Mouse (Mus musculus): ENCODE results near the gene Emc6. TPM values are rescaled to one million over a fixed set of nuclear protein-coding genes. Genes with fewer than 3 reads are reported as not detected.
A peak's percentile ranks its signal among the peaks of the same experiment; 100 is the strongest.

The Emc6 gene
- polyA plus RNA-seq, 1 experiment from 2014 or later = 126 TPM

DNA sequence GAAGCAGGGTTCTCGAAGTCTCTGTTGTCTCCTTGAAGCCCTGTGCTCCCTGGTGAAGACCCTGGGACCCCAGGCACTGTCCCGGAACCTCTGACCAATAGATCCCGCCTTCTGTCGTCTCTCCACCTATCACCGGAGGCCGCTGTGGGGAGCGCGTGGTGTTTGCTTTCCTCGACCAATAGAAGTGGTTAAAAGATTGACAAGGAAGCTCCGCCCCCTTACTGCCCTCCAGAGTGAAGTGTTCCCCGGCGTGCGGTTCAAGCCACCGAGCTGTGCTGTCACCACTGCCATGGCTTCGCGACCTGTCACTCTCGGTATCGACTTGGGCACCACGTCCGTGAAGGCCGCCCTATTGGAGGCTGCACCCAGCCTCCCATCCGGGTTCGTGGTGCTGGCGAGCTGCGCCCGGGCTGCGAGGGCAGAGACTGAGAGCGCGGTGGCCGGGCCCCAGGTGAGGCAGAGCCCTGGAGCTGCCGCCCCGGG lies 22.4 kb upstream of the Emc6 start, which contains the start of gene Shpk:
Shpk (plus strand) TSS at position 231 of the 483 bp plus-strand sequence.
- DNase-seq (ENCODE audit: low spot score) = peak; percentile 98
- no peaks in the 10 kb centered on the region for H3K9me3 ChIP-seq
- no peaks in the 10 kb centered on the region for H3K27me3 ChIP-seq (ENCODE audit: insufficient read depth, poor library complexity, severe bottlenecking)
- H3K4me1 ChIP-seq = peaks cover 12% of the 10 kb centered on the region; the same call in 1 of the 2 replicates
- H3K27ac ChIP-seq = peak within 1 kb of the TSS; percentile 87
- H3K4me3 ChIP-seq = peak within 1 kb of the TSS; percentile 87
- 0 out of 2 replicates have a peak, but pooled peaks cover 6% of the 10 kb centered on the region for H3K36me3 ChIP-seq
- WGBS = under 1% methylated on average over 32 of the region's 32 CpGs

DNA sequence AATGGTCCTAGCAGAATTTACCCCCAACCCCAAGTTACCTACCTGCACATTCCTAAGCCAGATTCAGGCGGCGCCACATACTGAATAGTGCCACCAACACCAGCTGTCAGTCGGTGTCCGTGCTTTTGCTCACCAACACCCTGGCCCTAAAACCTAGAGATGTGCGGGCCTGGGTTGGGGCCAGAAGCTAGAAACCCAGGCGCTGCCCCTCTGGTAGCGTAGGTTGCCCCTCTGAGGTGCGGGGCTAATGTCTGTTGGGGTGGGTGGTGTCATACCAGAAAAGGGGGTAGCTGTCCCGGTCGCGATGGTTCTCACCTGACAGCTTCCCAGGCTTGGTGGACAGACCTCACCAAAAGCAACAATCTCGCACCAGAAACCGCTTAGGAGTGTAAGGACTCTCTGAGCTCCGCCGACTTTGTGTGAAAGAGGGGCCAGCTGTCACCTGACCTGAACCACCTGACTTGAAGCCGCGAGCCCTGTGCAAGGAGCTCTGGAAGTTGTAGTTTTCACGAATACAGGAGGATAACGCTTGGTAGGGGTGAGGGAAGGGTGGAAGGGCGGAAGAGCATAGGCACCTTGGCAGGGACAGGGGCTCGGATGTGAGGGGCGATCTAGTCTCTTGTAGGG lies 21.9 kb upstream of the Emc6 start, which contains the start of gene Ctns:
Ctns (minus strand) TSS at position 440 of the 627 bp plus-strand sequence.
- H3K4me1 ChIP-seq = peaks cover 12% of the 10 kb centered on the region; the same call in 1 of the 2 replicates
- 2% methylated on average over 22 of the region's 22 CpGs for WGBS
- H3K27me3 ChIP-seq (ENCODE audit: insufficient read depth, poor library complexity, severe bottlenecking) = no peaks in the 10 kb centered on the region
- peak within 1 kb of the TSS; percentile 87 for H3K27ac ChIP-seq
- H3K4me3 ChIP-seq = peak within 1 kb of the TSS; percentile 87
- peak; percentile 97 for DNase-seq (ENCODE audit: low spot score)
- H3K36me3 ChIP-seq = 0 out of 2 replicates have a peak, but pooled peaks cover 7% of the 10 kb centered on the region
- H3K9me3 ChIP-seq = no peaks in the 10 kb centered on the region

DNA sequence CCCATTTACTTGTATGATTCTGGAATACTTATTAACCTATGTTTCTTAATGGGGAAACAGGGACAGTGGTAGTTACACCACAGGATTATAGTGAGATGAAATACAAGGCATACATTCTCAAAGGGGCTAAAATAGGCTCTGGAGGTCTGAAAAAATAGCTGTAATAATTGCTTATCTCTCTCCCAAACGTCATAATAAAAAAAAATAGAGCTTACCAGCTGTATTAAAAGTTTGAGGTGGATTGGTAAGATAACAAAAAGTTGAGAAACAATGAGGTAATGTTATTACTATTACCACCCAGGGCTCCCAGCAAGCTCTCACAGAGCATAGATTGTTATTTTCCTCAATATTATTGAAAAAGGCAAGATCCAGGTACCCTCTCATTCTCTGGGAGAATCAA lies 21.4 kb upstream of the Emc6 start:
- Histone ChIP-seq H3K27me3 (ENCODE audit: insufficient read depth, poor library complexity, severe bottlenecking) (no peaks in the 10 kb centered on the region), H3K4me3 (peak overlapping the region; percentile 87), H3K36me3 (0 out of 2 replicates have a peak, but pooled peaks cover 7% of the 10 kb centered on the region), H3K9me3 (no peaks in the 10 kb centered on the region), H3K27ac (peak overlapping the region; percentile 87), H3K4me1 (peaks cover 12% of the 10 kb centered on the region; the same call in 1 of the 2 replicates)
- WGBS = 7% methylated on average over 1 of the region's 1 CpGs
- DNase-seq (ENCODE audit: low spot score) = no peak

DNA sequence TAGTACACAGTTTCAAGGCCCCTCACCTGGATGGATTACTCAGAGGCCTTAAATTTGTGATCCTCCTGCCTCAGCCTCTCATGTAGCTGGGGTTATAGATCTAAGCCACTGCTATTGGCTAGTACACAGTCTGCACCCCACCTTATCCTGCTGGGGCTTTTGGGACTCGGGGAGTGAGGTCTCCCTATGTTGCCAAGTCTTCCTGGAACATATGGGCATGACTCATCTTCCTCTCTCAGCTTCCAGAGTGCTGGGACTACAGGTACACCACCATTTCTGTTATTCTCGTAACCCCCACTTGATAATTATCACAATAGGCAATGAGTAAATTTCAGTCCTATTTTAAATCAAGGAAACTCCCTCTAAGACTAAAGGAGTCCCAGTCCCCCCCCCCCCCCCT lies 17.6 kb upstream of the Emc6 start:
- DNase-seq (ENCODE audit: low spot score) = no peak
- H3K27me3 ChIP-seq (ENCODE audit: insufficient read depth, poor library complexity, severe bottlenecking) = no peaks in the 10 kb centered on the region
- 78% methylated on average over 2 of the region's 2 CpGs for WGBS
- H3K27ac ChIP-seq = no peak overlapping the region
- no peak overlapping the region for H3K4me3 ChIP-seq
- H3K4me1 ChIP-seq = peaks cover 6% of the 10 kb centered on the region; the same call in 1 of the 2 replicates
- no peaks in the 10 kb centered on the region for H3K9me3 ChIP-seq
- peaks cover 28% of the 10 kb centered on the region for H3K36me3 ChIP-seq

DNA sequence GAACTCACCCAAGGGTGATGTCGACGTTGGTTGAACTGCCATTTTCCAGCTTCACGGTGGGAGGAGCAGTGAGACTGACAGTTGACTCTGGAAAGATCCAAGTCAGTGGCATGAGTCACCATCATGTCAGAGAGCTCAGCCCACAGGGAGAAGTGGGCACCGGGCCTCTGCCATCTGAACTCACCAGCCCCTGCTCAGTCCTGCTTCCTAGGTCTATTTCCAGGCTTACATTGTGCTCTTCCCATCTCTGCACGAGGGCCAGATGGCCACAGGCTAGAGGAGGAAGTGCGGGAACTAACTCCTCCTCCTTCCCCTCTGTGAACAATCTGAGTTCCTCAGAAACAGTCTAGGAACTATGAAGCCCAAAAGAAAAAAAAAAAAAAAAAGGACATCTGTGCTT lies 16.2 kb upstream of the Emc6 start:
- 75% methylated on average over 6 of the region's 6 CpGs for WGBS
- DNase-seq (ENCODE audit: low spot score) = no peak
- no peak overlapping the region for H3K4me3 ChIP-seq
- peaks cover 38% of the 10 kb centered on the region for H3K36me3 ChIP-seq
- H3K27me3 ChIP-seq (ENCODE audit: insufficient read depth, poor library complexity, severe bottlenecking) = no peaks in the 10 kb centered on the region
- H3K27ac ChIP-seq = no peak overlapping the region
- H3K4me1 ChIP-seq = peaks cover 4% of the 10 kb centered on the region; the same call in 1 of the 2 replicates
- no peaks in the 10 kb centered on the region for H3K9me3 ChIP-seq

DNA sequence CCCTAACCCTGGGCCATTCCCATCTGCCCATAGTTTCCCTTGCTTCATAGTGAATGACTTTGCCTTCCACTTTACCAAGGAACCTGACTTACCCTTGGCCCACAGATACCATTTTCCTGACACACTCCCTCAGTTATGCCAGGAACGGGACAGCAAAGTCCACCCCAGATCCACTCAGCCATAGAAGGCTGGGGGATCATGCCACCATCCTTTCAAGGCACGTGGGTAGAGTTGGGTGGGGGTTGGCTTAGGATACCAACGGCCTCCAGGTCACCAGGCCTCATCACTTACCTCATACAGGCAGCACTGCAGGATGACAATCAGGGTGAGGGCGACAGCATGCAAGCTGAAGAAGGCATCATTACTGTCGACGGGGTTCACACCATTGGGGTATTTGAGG lies 10.4 kb upstream of the Emc6 start:
- peaks cover 77% of the 10 kb centered on the region for H3K36me3 ChIP-seq
- no peak overlapping the region for H3K27ac ChIP-seq
- no peaks in the 10 kb centered on the region for H3K9me3 ChIP-seq
- H3K4me1 ChIP-seq = no peaks in the 10 kb centered on the region
- DNase-seq (ENCODE audit: low spot score) = no peak
- H3K27me3 ChIP-seq (ENCODE audit: insufficient read depth, poor library complexity, severe bottlenecking) = no peaks in the 10 kb centered on the region
- H3K4me3 ChIP-seq = no peak overlapping the region
- 84% methylated on average over 6 of the region's 6 CpGs for WGBS

DNA sequence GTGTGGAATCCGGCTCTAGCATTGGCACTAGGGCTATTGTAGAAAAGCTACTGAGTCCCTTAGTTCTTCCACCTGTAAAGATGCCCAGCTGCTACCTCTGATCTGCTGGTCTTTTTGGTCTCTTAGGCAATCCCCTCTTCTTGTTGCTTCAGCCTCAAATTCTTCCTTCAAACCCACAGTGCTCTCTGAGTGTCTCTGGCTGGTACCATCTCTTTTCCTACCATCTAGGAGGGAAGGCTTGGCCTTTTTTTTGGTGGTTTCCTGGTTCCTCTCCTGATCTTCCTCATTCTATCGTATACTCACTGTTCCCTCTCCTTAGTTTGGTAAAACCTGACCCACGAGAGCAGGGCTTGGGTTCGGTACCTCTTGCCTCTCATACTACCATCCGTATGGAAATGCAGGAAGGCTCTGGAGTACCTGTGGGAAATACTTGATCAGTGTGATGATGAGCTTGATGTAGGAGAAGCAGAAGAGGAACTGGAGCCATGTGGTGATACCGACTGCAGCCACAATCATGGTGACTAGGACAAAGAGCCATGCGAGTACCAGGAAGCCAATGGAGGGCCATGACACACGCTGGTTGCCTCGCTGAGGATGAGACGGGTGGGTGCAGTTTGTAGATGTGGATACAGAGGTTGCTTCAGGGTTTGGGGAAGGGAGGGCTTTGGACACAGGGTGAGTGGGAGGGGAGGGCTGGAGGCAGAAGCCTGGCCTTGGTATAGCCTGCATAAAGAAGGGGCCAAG lies 9.2 kb upstream of the Emc6 start:
- DNase-seq (ENCODE audit: low spot score) = no peak
- no peaks in the 10 kb centered on the region for H3K4me1 ChIP-seq
- WGBS = 89% methylated on average over 10 of the region's 10 CpGs
- H3K4me3 ChIP-seq = no peak overlapping the region
- H3K27me3 ChIP-seq (ENCODE audit: insufficient read depth, poor library complexity, severe bottlenecking) = no peaks in the 10 kb centered on the region
- no peak overlapping the region for H3K27ac ChIP-seq
- no peaks in the 10 kb centered on the region for H3K9me3 ChIP-seq
- H3K36me3 ChIP-seq = peaks cover 72% of the 10 kb centered on the region

DNA sequence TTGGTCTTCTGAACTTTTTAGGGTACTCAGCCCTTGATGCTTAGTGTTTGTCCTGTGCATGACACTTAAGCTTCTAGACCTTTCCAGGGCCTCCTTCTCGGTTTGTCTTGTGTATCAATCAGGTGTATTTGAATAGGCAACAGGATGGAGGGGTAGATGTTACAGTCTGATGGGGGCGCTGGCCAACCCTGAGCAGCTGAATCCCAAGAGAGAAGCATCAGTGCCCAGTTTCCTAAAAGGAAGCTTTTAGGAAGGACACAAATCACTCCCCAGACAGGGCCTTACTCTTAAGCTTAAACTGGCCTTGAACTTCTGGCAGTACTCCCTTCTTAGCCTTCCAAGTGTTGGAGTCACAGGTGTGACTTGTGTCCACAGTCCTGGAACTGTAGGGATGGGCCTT lies 1.1 kb upstream of the Emc6 start:
- no peak for DNase-seq (ENCODE audit: low spot score)
- Histone ChIP-seq H3K9me3 (no peaks in the 10 kb centered on the region), H3K4me3 (peak overlapping the region; percentile 97), H3K27ac (peak overlapping the region; percentile 97), H3K27me3 (ENCODE audit: insufficient read depth, poor library complexity, severe bottlenecking) (no peaks in the 10 kb centered on the region), H3K4me1 (peaks cover 25% of the 10 kb centered on the region), H3K36me3 (peaks cover 35% of the 10 kb centered on the region)
- WGBS = 3% methylated on average over 2 of the region's 2 CpGs

DNA sequence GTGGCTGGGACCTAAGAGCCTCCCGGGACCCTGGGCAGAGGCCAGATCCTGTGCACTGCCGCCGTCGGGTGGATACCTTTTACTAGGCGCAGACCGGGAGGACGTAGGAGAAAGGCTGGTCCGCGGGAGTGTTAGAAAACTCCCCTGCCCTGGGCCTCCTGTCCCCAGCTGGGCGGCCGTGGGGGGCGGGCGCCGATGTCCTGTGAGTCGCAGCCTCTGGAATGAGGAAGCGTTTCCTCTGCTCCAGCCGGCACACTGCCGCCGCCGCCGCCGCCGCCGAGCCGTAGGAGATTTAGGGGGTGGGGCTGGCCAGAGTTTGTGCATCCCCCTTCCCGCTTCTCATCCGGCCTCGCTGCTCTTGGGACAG lies 655 bp upstream of the Emc6 start:
- under 1% methylated on average over 28 of the region's 28 CpGs for WGBS
- H3K4me1 ChIP-seq = peaks cover 25% of the 10 kb centered on the region
- no peaks in the 10 kb centered on the region for H3K27me3 ChIP-seq (ENCODE audit: insufficient read depth, poor library complexity, severe bottlenecking)
- peak overlapping the region; percentile 97 for H3K4me3 ChIP-seq
- DNase-seq (ENCODE audit: low spot score) = peak; percentile 95
- no peaks in the 10 kb centered on the region for H3K9me3 ChIP-seq
- H3K27ac ChIP-seq = peak overlapping the region; percentile 97
- peaks cover 36% of the 10 kb centered on the region for H3K36me3 ChIP-seq

DNA sequence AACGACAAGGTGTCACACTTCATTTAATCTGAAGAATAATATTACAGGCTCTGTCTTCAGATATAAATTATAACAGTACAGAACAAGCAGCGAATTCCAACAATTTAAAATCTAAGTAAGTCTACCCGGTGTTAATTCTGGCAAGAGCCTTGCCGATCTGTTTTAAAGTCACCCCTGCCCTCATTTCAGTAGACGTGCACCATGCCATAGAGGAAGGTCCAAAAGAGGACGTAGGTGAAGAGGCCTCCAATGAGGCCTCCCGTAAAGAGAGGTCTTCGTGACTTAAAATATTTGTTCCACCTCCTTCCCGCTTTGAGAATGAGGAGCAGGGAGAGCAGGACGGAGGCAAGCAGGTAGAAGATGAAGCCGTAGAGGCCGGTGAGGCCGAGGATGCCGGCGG lies 651 bp downstream of the Emc6 start:
- Histone ChIP-seq H3K4me1 (peaks cover 35% of the 10 kb centered on the region), H3K9me3 (no peaks in the 10 kb centered on the region), H3K36me3 (peaks cover 42% of the 10 kb centered on the region), H3K27me3 (ENCODE audit: insufficient read depth, poor library complexity, severe bottlenecking) (no peaks in the 10 kb centered on the region), H3K27ac (peak overlapping the region; percentile 97), H3K4me3 (peak overlapping the region; percentile 97)
- WGBS = 2% methylated on average over 15 of the region's 15 CpGs
- DNase-seq (ENCODE audit: low spot score) = no peak

DNA sequence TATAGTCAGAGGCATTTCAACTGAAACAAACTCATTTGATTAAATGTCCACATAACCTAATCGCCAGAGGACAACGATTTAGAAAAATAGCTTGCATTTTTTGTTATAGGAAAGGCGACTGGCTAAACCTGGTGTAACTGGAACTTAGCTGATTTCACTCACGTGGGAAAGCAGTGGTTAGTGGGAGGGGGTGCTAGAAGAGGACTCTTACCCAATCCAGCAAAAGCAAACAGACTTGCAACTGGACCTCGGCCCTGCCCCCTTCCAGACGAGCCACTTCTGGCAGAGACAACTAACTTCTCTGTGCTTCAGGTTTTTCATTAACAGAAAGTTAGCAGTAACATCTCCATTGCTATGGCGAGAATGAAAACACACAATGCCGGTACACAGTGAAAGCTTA lies 1.2 kb downstream of the Emc6 start:
- DNase-seq (ENCODE audit: low spot score) = no peak
- peak overlapping the region; percentile 97 for H3K4me3 ChIP-seq
- WGBS = 44% methylated on average over 8 of the region's 8 CpGs
- H3K4me1 ChIP-seq = peaks cover 35% of the 10 kb centered on the region
- no peaks in the 10 kb centered on the region for H3K27me3 ChIP-seq (ENCODE audit: insufficient read depth, poor library complexity, severe bottlenecking)
- H3K9me3 ChIP-seq = no peaks in the 10 kb centered on the region
- no peak overlapping the region for H3K27ac ChIP-seq
- peaks cover 44% of the 10 kb centered on the region for H3K36me3 ChIP-seq

DNA sequence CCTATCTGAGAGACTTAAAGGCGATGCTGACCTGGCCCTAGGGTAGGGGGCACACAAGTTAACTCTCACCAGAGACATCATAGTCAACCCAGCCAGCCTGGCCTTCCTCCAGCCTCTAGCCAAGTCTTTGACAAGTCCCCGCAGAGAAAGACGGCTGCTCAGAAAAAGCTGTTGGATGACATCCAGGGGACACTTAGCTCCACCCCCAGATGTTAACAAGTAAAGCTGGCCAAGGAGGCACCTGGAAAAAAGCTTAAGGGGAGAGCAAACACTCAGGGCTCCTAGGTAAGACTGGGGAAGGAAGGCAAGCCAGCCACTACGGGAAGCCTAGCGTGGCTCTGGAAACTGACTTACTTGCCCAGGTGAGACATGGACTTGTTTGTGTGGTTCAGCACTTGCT lies 4.7 kb downstream of the Emc6 start:
- H3K27me3 ChIP-seq (ENCODE audit: insufficient read depth, poor library complexity, severe bottlenecking) = no peaks in the 10 kb centered on the region
- no peak overlapping the region for H3K4me3 ChIP-seq
- peaks cover 24% of the 10 kb centered on the region for H3K4me1 ChIP-seq
- no peak for DNase-seq (ENCODE audit: low spot score)
- WGBS = 59% methylated on average over 5 of the region's 5 CpGs
- H3K36me3 ChIP-seq = peaks cover 39% of the 10 kb centered on the region
- no peak overlapping the region for H3K27ac ChIP-seq
- no peaks in the 10 kb centered on the region for H3K9me3 ChIP-seq

DNA sequence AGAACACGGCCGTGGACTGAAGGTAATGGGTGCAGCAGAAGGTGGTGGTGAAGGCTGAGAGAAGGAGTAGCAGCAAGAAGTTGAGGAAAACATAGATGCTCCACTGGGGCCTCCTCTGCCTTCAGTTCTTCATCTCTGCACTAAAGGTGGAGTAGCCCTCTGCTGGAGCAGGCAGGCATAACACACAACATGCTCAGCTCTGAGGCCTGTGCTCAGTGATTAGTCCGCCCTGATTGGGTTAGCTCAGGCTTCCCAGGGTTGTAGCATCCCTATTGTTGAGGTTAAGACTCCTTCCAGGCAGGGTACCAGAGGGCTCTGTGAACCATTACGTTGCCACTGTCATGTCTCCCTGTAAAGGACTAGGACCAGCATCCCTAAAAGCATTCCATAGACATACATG lies 7.6 kb downstream of the Emc6 start:
- Histone ChIP-seq H3K27me3 (ENCODE audit: insufficient read depth, poor library complexity, severe bottlenecking) (no peaks in the 10 kb centered on the region), H3K36me3 (peaks cover 32% of the 10 kb centered on the region), H3K9me3 (no peaks in the 10 kb centered on the region), H3K27ac (no peak overlapping the region), H3K4me1 (peaks cover 25% of the 10 kb centered on the region), H3K4me3 (no peak overlapping the region)
- 47% methylated on average over 4 of the region's 4 CpGs for WGBS
- no peak for DNase-seq (ENCODE audit: low spot score)
